Mouse (Mus musculus) brown adipose tissue, adult 24 weeks (tissue): ENCODE data around the gene Eid3. TPM values are rescaled to one million over a fixed set of nuclear protein-coding genes. Genes with fewer than 3 reads are reported as not detected.
A peak's percentile ranks its signal among the peaks of the same experiment; 100 is the strongest.

Source experiments
- H3K27ac ChIP-seq: fragments of 200-500 bp; replicated peaks from 2 replicates; pipeline ENCODE4 v1.5.1; 2012; ENCODE audit warnings: low read depth, mild to moderate bottlenecking, low read length
- H3K4me1 ChIP-seq: fragments of 200-500 bp; 2 replicates; pipeline ENCODE4 v1.6.1; 2012; ENCODE audit warnings: low read length, mixed read lengths; ENCODE audit not compliant: control insufficient read depth, insufficient read depth, insufficient read length
- H3K4me3 ChIP-seq: fragments of 200-500 bp; 2 replicates; pipeline ENCODE4 v1.5.1; 2012; ENCODE audit warnings: low read depth, mild to moderate bottlenecking, low read length, moderate library complexity; ENCODE audit not compliant: insufficient read depth
- polyA plus RNA-seq: library from polyadenylated mRNA; stranded (reverse); fragments of >200 nt; gene quantifications from 2 replicates; pipeline ENCODE4 v1.2.4, GENCODE M21; 2012; ENCODE audit not compliant: missing spikeins, insufficient read depth, insufficient read length

The Eid3 gene
- polyA plus RNA-seq, 1 experiment, result not detected

DNA sequence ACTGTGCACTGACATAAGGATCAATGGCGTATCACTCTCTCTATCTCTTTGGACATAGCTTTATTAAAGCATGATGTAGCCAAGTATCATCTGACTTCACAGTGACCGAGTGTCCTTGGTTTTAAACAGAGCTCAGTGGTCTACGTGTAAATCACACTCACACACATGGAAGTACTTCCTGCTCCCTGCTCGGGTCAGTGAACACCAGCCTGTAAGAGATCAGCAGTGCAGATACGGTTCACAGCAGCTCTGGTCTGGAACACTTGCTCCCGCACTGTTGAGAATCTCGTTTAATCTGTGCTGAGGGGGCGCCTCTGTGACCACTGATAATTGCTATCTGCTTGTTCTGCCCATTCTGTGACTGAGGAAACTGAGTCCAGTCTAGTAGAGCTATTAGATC is 22.1 kb downstream of the Eid3 start:
- H3K27ac ChIP-seq, result no peak overlapping the region
- H3K4me3 ChIP-seq, result no peak overlapping the region
- H3K4me1 ChIP-seq, result no peaks in the 10 kb centered on the region

DNA sequence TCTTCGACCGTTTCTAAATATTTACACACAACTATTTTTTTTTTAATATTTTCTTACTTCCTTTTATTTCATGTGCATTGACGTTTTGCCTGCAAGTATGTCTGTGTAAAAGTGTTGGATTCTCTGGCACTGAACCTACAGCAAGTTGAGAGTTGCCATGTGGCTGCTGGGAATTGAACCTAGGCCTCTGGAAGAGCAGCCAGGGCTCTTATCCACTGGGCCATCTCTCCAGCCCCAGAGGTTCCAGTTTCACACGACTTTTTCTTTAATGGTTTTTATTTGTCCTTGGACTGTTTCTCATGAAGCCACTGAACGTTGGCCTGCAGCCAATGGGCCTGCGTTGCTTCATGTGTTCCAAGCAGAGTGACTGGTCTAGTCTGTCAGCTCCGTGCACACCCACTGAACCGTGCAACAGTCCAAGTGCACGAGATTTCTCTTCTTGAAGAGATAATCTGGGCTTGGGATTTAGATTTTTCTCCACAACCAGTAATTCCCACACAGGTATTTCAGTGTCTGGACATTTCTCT is 23.1 kb downstream of the Eid3 start:
- H3K4me1 ChIP-seq, result no peaks in the 10 kb centered on the region
- no peak overlapping the region for H3K27ac ChIP-seq
- no peak overlapping the region for H3K4me3 ChIP-seq

DNA sequence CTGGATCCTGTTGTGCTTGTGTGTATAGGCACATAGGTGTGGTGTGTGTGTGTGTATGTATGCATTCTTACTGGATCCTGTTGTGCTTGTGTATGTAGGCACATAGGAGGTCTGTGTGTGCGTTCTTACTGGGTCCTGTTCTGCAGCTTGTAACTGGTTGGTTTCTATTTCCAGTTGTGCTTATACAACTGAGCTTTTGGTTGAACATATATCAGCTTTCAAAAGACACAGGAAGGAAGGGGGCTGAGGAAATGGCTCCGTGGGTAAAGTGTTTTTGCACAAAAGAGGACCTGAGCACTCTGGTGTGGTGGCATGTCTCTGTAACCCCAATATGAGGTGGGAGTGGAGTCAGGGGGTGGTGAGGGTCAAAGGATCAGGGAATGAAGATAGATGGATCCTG is 24.5 kb downstream of the Eid3 start:
- Histone ChIP-seq H3K4me3 (no peak overlapping the region), H3K27ac (no peak overlapping the region), H3K4me1 (no peaks in the 10 kb centered on the region)

DNA sequence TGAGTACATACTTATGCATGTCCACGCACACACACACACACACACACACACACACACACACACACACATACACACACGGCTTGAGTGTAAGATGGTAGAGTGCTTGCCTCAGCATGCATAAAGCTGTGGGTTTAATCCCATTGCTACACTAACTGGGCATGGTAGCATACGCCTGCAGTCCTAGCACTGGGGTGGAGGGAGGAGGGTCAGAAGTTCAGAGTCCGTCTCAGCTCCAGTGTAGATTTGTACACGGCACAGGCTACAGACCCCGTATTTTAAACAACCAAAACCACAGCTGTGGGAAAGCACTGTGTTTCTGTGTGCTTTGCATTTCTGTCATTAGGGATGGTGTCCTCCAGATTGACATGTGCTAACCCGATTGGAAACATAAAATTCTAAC is 25.0 kb downstream of the Eid3 start:
- no peaks in the 10 kb centered on the region for H3K4me1 ChIP-seq
- H3K4me3 ChIP-seq, result no peak overlapping the region
- no peak overlapping the region for H3K27ac ChIP-seq

DNA sequence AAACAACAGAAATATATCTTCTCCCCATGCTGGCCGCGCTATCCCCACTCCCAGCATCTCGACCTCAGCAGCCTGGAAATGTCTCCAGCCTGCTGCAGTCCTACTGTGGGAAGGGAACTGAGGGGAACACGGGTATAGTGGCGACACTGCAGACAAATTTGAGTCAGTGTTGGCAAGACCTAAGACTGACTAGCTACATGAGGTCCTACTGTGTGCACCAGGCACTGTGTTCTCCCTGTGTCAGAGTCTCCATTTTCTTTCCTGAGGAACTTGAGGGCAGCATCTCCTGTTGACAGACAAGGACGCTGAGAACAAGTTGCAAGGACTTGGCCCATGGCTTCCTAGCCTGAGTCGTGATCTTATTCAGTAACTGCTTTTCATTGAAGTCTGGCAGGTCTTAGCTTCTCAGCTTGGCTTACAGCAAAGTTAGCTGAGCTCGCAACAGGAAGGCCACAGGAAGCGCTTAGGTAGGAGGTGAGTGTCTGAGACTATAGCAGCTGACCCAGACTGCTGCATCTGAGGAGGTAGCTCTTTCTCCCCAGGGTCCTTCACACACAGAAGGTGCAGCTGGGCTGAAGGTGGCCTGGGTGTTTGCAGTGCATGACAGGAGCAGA is 26.1 kb downstream of the Eid3 start:
- Histone ChIP-seq H3K4me3 (no peak overlapping the region), H3K4me1 (no peaks in the 10 kb centered on the region), H3K27ac (no peak overlapping the region)

DNA sequence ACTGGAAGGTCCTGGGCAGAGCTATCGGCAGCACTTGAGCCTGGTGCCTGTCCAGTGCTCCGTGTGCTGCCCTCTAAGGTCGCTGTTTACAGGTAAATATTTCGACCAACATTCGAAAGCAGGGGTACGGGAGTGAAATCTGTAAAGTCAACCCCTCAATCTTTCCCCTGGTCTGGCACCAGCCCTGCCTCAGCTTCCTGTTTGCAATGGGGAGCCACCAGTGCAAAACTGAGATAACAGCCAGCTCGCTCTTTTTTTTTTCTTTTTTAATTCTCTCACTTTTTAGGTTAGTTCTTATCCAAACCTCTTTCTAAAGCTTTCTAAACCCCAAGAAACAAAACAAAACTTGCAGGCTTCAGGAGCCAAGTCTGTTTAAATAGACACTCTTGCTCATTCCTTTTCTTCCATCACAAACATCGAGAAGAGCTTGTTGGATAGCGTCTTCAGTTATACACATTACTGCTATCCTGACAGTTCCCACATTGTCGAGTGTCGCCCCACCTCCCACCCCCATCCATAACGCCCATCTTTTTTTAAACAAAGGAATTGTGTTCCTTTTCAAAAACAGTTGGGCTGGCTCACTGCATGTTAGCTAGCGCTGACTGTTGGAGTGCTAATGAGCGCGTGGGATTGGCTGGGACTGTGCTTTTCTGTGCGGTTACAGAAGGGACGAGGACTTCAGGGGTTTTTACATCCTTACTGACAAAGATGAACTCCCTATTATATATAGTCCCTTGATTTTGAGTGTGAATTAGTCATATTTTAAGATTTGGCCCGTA is 27.6 kb downstream of the Eid3 start:
- no peak overlapping the region for H3K27ac ChIP-seq
- H3K4me3 ChIP-seq, result no peak overlapping the region
- no peaks in the 10 kb centered on the region for H3K4me1 ChIP-seq

DNA sequence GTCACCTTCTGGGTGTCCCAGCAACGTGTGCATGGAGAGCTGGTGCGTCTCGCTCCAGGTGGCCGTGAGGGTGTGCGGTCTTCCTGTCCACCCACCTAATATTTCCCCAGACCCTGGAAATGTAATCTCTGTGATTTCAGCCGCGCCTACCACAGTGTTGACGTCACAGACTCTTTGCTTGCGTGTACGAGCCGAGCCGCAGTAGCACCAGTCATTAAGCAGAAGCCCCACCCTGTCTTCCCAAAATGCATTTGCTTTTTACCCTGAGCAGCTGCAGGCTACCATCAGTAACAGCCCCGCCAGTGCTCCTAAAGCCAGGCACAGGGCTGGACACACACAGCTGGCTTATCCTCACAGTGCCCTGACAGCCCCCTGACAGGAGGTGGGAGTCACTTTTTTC is 31.5 kb downstream of the Eid3 start:
- H3K4me1 ChIP-seq, result no peaks in the 10 kb centered on the region
- H3K4me3 ChIP-seq, result no peak overlapping the region
- no peak overlapping the region for H3K27ac ChIP-seq

DNA sequence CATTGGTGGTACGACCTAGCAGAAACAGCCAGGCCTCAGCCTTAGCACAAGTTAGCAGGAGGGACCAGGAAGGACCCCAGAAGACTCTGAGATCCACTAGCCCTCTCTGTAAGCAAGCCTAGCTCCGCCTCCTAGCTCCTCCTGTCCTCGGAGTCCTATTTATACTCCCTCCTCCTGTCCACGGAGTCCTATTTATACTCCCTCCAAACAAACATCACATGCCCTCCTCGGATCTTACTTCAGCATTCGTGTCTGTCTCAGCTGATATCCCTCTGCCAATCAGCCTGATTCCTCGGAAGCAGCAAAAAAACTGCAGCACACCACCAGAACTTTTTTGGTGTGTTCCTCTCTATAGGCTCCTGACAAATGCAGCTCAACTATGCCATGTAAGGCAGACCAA is 32.5 kb downstream of the Eid3 start:
- Histone ChIP-seq H3K27ac (no peak overlapping the region), H3K4me1 (no peaks in the 10 kb centered on the region), H3K4me3 (no peak overlapping the region)

DNA sequence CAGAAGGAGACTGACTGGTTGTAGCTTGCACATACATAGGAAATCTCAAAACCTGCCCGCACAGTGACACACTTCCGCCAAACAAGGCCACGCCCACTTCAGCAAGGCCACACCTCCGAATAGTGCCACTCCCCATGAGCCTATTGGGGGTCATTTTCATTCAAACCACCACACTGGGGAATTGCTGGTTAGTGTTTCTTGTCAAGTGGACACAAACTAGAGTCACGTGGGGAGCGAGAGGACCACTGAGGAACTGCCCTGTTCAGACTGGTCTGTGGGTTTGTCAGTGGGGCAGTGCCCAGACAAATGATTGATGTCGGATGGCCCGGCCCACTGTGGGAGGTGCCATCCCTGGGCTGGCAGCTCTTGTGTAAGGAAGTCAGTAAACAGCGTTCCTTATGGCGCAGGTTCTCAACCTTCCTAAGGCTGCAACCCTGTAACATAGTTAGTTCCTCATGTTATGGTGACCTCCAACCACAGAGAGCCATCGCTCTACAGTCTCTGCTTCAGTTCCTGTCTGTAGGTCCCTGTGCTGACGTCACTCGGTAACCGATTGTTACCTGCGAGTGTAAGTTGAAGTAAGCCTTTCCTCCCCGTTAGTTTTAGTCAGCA is 33.5 kb downstream of the Eid3 start:
- Histone ChIP-seq H3K4me3 (peak overlapping the region; percentile 26), H3K27ac (no peak overlapping the region), H3K4me1 (no peaks in the 10 kb centered on the region)

DNA sequence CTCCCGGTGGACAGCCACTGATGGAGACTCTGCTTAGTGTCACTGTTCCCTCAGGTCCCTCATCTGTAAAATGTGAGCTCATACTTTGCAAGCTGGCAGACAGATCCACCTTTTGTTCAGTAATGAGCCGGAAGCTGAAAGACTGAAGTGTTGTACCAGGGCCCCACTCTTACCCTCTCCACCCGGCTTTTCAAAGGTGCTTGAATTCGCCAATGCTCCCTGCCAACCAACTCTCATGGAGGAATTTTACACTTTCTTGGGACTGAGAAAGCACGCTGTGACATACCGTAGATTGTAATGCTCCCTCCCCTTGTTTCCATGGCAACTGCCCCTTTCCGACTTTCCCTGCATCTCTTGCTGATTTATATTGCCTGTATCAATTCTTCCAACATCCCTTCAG is 34.1 kb downstream of the Eid3 start:
- Histone ChIP-seq H3K4me3 (no peak overlapping the region), H3K27ac (no peak overlapping the region), H3K4me1 (no peaks in the 10 kb centered on the region)

DNA sequence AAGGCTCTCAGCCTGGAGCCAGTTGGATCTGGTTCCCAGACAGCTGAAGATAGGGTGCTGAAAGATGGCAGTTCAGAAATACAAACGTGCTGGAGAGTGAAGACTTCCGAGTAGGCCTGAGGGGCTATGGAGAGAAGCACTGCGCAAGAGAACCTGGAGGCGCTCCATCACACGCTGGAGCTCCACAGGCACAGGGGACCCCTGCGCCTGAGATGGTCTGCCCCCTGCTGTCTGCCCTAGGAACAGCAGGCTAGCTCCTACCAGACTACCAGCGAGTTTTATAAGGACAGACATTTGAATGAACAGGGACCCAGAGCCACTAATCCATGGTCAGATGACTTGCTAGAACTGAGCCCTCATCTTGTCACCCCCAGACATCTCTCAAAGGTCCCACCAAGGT is 35.0 kb downstream of the Eid3 start:
- H3K27ac ChIP-seq, result no peak overlapping the region
- no peaks in the 10 kb centered on the region for H3K4me1 ChIP-seq
- H3K4me3 ChIP-seq, result no peak overlapping the region

DNA sequence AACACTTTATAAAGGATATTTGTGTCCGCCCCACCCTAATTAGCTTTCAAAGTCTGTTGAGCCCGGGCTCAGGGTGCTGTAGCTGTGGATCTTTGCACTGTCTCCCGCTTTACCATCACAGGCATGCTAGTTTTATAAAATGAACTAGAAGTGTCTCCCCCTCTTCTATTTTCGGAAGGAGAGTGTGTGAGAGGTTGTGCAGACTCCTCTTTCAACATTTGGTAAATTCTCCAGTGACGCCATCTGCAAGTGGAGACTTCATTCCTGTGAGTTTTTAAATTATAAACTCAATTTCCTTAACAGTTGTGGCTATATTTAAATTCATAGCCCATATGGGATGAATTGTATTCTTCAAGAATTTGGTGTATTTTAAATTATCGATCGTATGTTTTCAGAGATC is 42.1 kb downstream of the Eid3 start:
- Histone ChIP-seq H3K27ac (no peak overlapping the region), H3K4me3 (no peak overlapping the region), H3K4me1 (no peaks in the 10 kb centered on the region)

DNA sequence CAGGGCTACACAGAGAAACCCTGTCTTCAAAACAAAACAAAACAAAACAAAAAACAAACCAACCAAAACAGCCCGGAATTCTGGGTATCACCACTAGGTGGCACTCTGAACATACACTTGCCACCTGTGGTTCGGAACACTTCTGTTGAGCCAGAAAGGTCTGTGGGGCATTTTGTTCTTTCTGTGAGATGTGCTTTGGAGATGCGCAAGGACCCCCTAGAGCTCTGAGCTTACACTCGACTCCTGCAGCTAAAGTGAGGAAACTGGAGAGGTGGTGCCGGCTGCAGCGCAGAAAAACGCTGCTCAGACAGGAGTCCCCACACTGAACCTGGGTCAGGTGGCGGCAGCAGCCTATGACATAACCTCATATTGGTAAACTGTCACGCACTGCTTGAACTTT is 43.0 kb downstream of the Eid3 start:
- Histone ChIP-seq H3K4me3 (no peak overlapping the region), H3K27ac (no peak overlapping the region), H3K4me1 (no peaks in the 10 kb centered on the region)

DNA sequence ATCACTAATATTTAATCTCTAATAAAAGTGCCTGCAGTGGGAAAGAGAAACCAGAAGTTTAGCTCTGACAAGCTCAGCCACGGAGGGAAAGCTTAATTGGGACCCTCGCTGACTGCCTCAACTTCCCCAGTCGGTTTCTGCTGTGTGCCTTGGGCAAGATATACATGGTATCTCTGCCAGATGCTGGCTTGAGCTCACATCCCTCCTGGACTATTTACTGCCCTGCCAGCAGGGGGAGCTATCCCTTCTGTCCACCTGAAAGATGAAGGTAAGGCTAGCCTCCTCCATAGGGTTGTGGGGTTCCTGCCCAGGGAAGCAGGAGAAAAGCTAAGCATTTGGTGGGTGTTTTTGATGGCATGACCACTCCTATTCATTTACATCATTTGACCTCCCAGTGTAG is 43.8 kb downstream of the Eid3 start:
- no peak overlapping the region for H3K27ac ChIP-seq
- no peak overlapping the region for H3K4me3 ChIP-seq
- H3K4me1 ChIP-seq, result no peaks in the 10 kb centered on the region

DNA sequence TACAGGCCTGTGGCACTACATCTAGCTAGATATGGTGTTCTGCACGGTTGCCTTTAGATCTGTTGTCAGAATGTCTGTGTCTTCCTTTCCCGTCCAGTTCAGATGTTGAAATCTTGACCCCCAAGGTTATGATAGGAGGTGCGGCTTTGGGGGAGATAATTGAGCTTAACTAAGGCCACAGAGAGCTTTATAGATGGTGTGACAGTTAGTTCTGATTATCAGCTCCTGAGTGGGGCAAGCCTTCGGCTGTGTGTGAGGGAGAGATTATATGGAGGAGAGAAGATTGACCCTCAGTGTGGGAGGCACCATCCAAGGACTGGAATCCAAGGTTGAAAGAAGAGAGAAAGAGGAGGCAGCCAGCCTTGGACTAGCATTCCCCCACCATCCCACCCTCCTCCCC is 46.8 kb downstream of the Eid3 start:
- H3K27ac ChIP-seq, result no peak overlapping the region
- H3K4me1 ChIP-seq, result no peaks in the 10 kb centered on the region
- H3K4me3 ChIP-seq, result no peak overlapping the region

DNA sequence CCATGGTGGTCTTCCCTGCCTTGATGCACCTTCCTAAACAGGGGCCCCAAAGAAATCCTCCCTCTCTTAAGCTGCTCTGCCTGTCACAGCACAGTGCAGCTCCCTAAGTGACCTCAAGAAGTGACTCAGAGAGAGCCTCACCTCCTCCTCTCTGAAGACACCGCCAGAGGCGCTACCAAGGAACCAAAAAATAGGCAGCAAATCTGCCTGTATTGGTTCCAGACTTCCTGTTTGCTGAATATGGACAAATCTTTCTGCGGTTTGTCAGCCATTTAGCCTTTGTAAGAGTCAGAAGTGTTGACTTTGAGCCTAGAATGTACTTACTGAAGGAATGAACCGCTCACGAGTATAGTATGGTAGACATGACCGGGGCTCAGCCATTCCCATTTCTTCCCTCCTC is 47.3 kb downstream of the Eid3 start:
- H3K4me3 ChIP-seq, result no peak overlapping the region
- H3K4me1 ChIP-seq, result no peaks in the 10 kb centered on the region
- H3K27ac ChIP-seq, result no peak overlapping the region
